Mouse (Mus musculus) hindbrain, postnatal 0 days (tissue): ENCODE data around the gene S100a2. TPM values are rescaled to one million over a fixed set of nuclear protein-coding genes. Genes with fewer than 3 reads are reported as not detected.

Experiments used
- ATAC-seq: fragments of 200-750 bp; cut with Nextera tagmentation; 2 replicates; pipeline ENCODE4 v1.8.0; 2017; ENCODE audit warnings: mild to moderate bottlenecking, moderate TSS enrichment, moderate library complexity
- DNase-seq: peaks from one replicate; pipeline ENCODE4 v3.0.0-alpha.2; 2015; ENCODE audit warnings: low spot score
- H3K27ac ChIP-seq: fragments of 300-500 bp; sonication (generic); 2 replicates; pipeline ENCODE4 v1.5.1; 2014; ENCODE audit warnings: mild to moderate bottlenecking
- H3K27me3 ChIP-seq: fragments of 300-500 bp; sonication (generic); 2 replicates; pipeline ENCODE4 v1.6.1; 2014; ENCODE audit warnings: low read length, mixed read lengths; ENCODE audit not compliant: insufficient read depth
- H3K36me3 ChIP-seq: fragments of 300-500 bp; sonication (generic); 2 replicates; pipeline ENCODE4 v1.6.1; 2014; ENCODE audit warnings: low read length, mixed read lengths; ENCODE audit not compliant: insufficient read depth
- H3K4me1 ChIP-seq: fragments of 300-500 bp; sonication (generic); 2 replicates; pipeline ENCODE4 v1.6.1; 2014; ENCODE audit warnings: antibody characterized with exemption, low read length, mixed read lengths; ENCODE audit not compliant: insufficient read depth
- H3K4me2 ChIP-seq: fragments of 300-500 bp; sonication (generic); 2 replicates; pipeline ENCODE4 v1.6.1; 2014; ENCODE audit warnings: low read depth, mild to moderate bottlenecking, low read length, moderate library complexity, mixed read lengths
- H3K4me3 ChIP-seq: fragments of 300-500 bp; sonication (generic); 2 replicates; pipeline ENCODE4 v1.5.1; 2014; ENCODE audit warnings: low read length
- H3K9ac ChIP-seq: fragments of 300-500 bp; sonication (generic); replicated peaks from 2 replicates; pipeline ENCODE4 v1.6.1; 2014; ENCODE audit warnings: mild to moderate bottlenecking, low read length, moderate library complexity, mixed read lengths
- H3K9me3 ChIP-seq: fragments of 300-500 bp; sonication (generic); 2 replicates; pipeline ENCODE4 v1.6.1; 2016; ENCODE audit warnings: low read length, mixed read lengths
- CTCF ChIP-seq: IDR thresholded peaks from 2 replicates; pipeline ENCODE4 v1.5.1; 2016; ENCODE audit warnings: antibody characterized with exemption, control low read depth, low read depth
- WGBS: fragments of 180-500 bp; shearing (Covaris S2); extraction: QIAGEN DNeasy Blood & Tissue Kit; methylation state at CpG from one replicate; pipeline ENCODE4 v1.1.7; 2014; 5-methylcytosine and 5-hydroxymethylcytosine counted together
- polyA plus RNA-seq: library from polyadenylated mRNA; unstranded; fragments of >200 nt; fragmentation: Nextera tagmentation; extraction: Ambion mirVana; gene quantifications from 2 replicates; pipeline ENCODE4 v1.2.1, GENCODE M21; 2015
- total RNA-seq: library from RNA; depleted of rRNA; stranded (reverse); fragments of >200 nt; gene quantifications from 2 replicates; pipeline ENCODE4 v1.2.3, GENCODE M21; 2014

Gene S100a2
- total and polyA plus RNA-seq, 2 experiments from 2014 or later = not detected

- Histone ChIP-seq H3K9ac (no peak within 1 kb of the TSS), H3K27ac (no peak within 1 kb of the TSS), H3K9me3 (no peaks in the 10 kb centered on the region), H3K4me3 (no peak within 1 kb of the TSS), H3K4me2 (no peak within 1 kb of the TSS), H3K4me1 (0 out of 2 replicates have a peak, but pooled peaks cover 5% of the 10 kb centered on the region), H3K27me3 (no peaks in the 10 kb centered on the region), H3K36me3 (no peaks in the 10 kb centered on the region)
- ATAC-seq (no peak), DNase-seq (no peak)
- WGBS = 64% methylated on average over 3 of the region's 3 CpGs
- no peak for TF ChIP-seq CTCF
Measured at GRCm38 (mm10) chr3:90608223-90608622, 18.2 kb downstream of the S100a2 start, which contains the start of gene S100a5. TSS of gene S100a5 (plus strand) at chr3:90608523.

- Histone ChIP-seq H3K27me3 (no peaks in the 10 kb centered on the region), H3K4me2 (no peak overlapping the region), H3K36me3 (no peaks in the 10 kb centered on the region), H3K4me1 (0 out of 2 replicates have a peak, but pooled peaks cover 6% of the 10 kb centered on the region), H3K9me3 (no peaks in the 10 kb centered on the region), H3K27ac (no peak overlapping the region), H3K4me3 (no peak overlapping the region), H3K9ac (no peak overlapping the region)
- no peak for DNase-seq
- ATAC-seq = no peak
- no peak for TF ChIP-seq CTCF
Measured at GRCm38 (mm10) chr3:90609102-90609501, 19.1 kb downstream of the S100a2 start.

- H3K9ac ChIP-seq = no peak overlapping the region
- no peak overlapping the region for H3K27ac ChIP-seq
- TF ChIP-seq CTCF = no peak
- H3K4me3 ChIP-seq = no peak overlapping the region
- no peaks in the 10 kb centered on the region for H3K36me3 ChIP-seq
- ATAC-seq (no peak), DNase-seq (no peak)
- H3K9me3 ChIP-seq = no peaks in the 10 kb centered on the region
- no peaks in the 10 kb centered on the region for H3K27me3 ChIP-seq
- 0 out of 2 replicates have a peak, but pooled peaks cover 6% of the 10 kb centered on the region for H3K4me1 ChIP-seq
- H3K4me2 ChIP-seq = no peak overlapping the region
- WGBS = 85% methylated on average over 3 of the region's 3 CpGs
Measured at GRCm38 (mm10) chr3:90611494-90611893, 21.4 kb downstream of the S100a2 start.

GRCm38 (mm10) chr3:90612061-90612460 lies 22.0 kb downstream of the S100a2 start:
- H3K4me2 ChIP-seq = no peak overlapping the region
- H3K27ac ChIP-seq = no peak overlapping the region
- H3K4me3 ChIP-seq = no peak overlapping the region
- H3K9me3 ChIP-seq = no peaks in the 10 kb centered on the region
- 69% methylated on average over 4 of the region's 4 CpGs for WGBS
- H3K27me3 ChIP-seq = no peaks in the 10 kb centered on the region
- H3K4me1 ChIP-seq = 0 out of 2 replicates have a peak, but pooled peaks cover 6% of the 10 kb centered on the region
- no peak for TF ChIP-seq CTCF
- H3K9ac ChIP-seq = no peak overlapping the region
- ATAC-seq (no peak), DNase-seq (no peak)
- no peaks in the 10 kb centered on the region for H3K36me3 ChIP-seq

- Histone ChIP-seq H3K27ac (no peak within 1 kb of the TSS), H3K36me3 (no peaks in the 10 kb centered on the region), H3K4me1 (0 out of 2 replicates have a peak, but pooled peaks cover 6% of the 10 kb centered on the region), H3K27me3 (no peaks in the 10 kb centered on the region), H3K4me3 (peak within 1 kb of the TSS; percentile 36), H3K4me2 (peak within 1 kb of the TSS; percentile 68), H3K9me3 (no peaks in the 10 kb centered on the region), H3K9ac (peak within 1 kb of the TSS; percentile 43; the same call in 1 of the 2 replicates)
- DNase-seq (peak; percentile 69), ATAC-seq (peak; percentile 79)
- WGBS = 2% methylated on average over 23 of the region's 23 CpGs
- TF ChIP-seq CTCF = peak; percentile 77
Measured at GRCm38 (mm10) chr3:90612728-90613291, 22.8 kb downstream of the S100a2 start, which contains the start of gene S100a6. TSS of gene S100a6 (plus strand) at chr3:90612882.

- H3K4me2 ChIP-seq = peak overlapping the region; percentile 68
- no peaks in the 10 kb centered on the region for H3K27me3 ChIP-seq
- peak overlapping the region; percentile 36; the same call in 1 of the 2 replicates for H3K4me3 ChIP-seq
- H3K9ac ChIP-seq = no peak overlapping the region
- H3K36me3 ChIP-seq = no peaks in the 10 kb centered on the region
- H3K27ac ChIP-seq = no peak overlapping the region
- H3K9me3 ChIP-seq = no peaks in the 10 kb centered on the region
- ATAC-seq = no peak
- 0 out of 2 replicates have a peak, but pooled peaks cover 6% of the 10 kb centered on the region for H3K4me1 ChIP-seq
- TF ChIP-seq CTCF = no peak
- WGBS = 79% methylated on average over 7 of the region's 7 CpGs
- DNase-seq = no peak
Measured at GRCm38 (mm10) chr3:90613461-90614147, 23.6 kb downstream of the S100a2 start.

- H3K9me3 ChIP-seq = no peaks in the 10 kb centered on the region
- no peak for TF ChIP-seq CTCF
- DNase-seq (no peak), ATAC-seq (no peak)
- no peak overlapping the region for H3K9ac ChIP-seq
- H3K27me3 ChIP-seq = no peaks in the 10 kb centered on the region
- H3K4me2 ChIP-seq = no peak overlapping the region
- no peaks in the 10 kb centered on the region for H3K36me3 ChIP-seq
- H3K4me3 ChIP-seq = no peak overlapping the region
- no peak overlapping the region for H3K27ac ChIP-seq
- 0 out of 2 replicates have a peak, but pooled peaks cover 6% of the 10 kb centered on the region for H3K4me1 ChIP-seq
- 86% methylated on average over 6 of the region's 6 CpGs for WGBS
Measured at GRCm38 (mm10) chr3:90614148-90614530, 24.1 kb downstream of the S100a2 start.
